Mouse (Mus musculus): Measurements from ENCODE around the gene Krtap31-1.
"Not testable (repeated sequence)": the region's sequence is repeated elsewhere in the genome, so short reads cannot be mapped to it uniquely, and the experiment has no call there.

Gene Krtap31-1

GRCm38 (mm10) chr11:99907620-99908019 is at the start of gene Krtap31-1:
Gene Krtap31-1 (plus strand): TSS chr11:99907920.
- no peak for DNase-seq (ENCODE audit: low spot score)

DNA sequence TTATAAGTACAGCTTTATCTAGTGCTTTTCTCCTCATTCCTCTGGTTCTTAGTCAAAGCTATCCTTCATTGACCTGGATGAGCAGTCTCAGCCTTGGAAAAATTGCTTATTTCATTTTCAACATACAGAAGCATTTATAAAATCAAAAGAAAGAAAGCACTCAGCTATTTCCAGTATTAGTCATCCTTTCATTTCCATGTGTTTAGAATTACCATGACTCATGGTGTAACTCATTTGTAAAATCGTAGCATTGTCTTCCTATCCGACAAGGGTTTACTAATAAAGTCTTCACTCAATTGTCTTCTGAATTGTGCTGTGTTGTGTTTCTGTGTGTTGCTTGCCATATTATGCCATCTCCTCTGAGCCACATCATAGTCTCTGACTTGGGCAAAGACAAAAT is 49.0 kb upstream of the Krtap31-1 start:
- no peak for DNase-seq (ENCODE audit: low spot score)

DNA sequence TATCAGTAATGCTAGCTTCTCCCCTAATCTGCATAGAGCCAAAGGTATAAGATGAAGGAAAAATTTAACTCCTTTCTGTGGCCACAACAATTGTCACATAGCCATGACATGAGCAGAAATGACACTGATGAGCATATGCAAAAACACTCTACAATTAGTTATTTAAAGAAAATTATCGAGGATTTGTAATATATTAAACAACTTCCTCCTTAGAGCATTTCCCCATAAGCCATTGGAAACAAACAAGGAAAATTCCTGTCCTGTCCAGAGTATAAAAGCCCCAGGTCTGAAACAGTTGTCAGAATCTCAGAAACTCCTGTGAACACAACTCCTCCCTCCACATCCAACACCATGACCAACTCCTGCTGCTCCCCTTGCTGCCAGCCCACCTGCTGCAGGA is 43.5 kb upstream of the Krtap31-1 start, which contains the start of gene Gm11559:
TSS of gene Gm11559 (plus strand) at position 301 of the 400 bp plus-strand sequence.
- not testable (repeated sequence) for DNase-seq (ENCODE audit: low spot score)

GRCm38 (mm10) chr11:99873089-99873488 is 34.6 kb upstream of the Krtap31-1 start, which contains the start of gene Krtap9-1:
Gene Krtap9-1 (plus strand): TSS chr11:99873389.
- DNase-seq (ENCODE audit: low spot score): not testable (repeated sequence)

DNA sequence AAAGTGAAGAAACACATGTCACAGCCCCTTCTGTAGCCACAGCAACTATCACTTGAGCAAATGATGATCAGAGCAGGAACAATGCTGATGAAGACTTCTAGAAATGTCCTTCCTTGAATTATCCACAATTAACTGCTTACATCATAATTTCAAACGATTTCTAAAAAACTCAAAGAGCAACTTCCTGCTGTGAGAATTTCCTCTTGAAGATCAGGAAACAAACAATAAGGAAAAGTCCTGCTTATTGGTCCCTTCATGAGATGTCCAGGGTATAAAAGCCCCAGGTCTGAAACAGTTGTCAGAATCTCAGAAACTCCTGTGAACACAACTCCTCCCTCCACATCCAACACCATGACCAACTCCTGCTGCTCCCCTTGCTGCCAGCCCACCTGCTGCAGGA is 28.8 kb upstream of the Krtap31-1 start, which contains the start of gene Gm11567:
TSS of gene Gm11567 (plus strand) at position 301 of the 400 bp plus-strand sequence.
- DNase-seq (ENCODE audit: low spot score): not testable (repeated sequence)

GRCm38 (mm10) chr11:99914451-99914850 is 6.7 kb downstream of the Krtap31-1 start, which contains the start of gene Gm11565:
Gene Gm11565 (plus strand): TSS chr11:99914751.
- DNase-seq (ENCODE audit: low spot score): no peak

DNA sequence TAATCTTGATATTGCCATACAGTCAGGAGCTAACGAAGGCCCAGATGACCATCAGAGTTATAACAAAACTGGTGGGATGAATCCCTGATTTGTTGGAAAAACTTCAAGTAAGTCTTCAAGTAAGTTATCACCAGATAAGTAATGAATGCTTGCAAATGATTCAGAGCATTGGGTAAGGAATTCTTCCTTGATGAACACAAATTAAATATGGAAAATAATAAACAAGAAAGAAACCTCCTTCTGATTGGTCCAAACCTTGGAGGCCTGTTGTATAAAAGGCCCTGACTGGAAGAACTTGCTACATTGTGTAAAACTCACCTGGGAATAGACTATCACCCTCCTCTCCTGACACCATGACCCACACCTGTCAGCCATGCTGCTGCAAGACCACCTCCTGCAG is 28.3 kb downstream of the Krtap31-1 start, which contains the start of gene Krtap31-2:
TSS of gene Krtap31-2 (plus strand) at position 301 of the 400 bp plus-strand sequence.
- DNase-seq (ENCODE audit: low spot score): no peak

- no peak for DNase-seq (ENCODE audit: low spot score)
Measured at GRCm38 (mm10) chr11:99937751-99938264, 30.1 kb downstream of the Krtap31-1 start.

DNA sequence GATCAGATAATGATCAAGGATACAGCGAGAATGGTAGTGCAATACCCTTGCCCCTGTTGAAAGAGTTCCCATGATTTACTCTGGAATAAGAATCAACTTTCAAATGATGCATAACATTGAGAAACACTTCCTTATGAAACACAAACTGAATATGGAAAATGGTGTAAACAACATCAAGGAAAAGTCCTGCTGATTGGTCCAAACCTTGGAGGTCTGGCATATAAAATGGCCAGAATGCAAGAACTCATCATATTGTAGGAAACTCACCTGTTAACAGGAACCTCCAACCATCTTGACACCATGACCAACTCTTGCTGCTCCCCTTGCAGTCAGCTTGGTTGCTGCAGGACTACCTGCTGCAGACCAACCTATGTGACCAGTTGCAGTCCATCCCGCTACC is 40.5 kb downstream of the Krtap31-1 start, which contains the start of gene Krtap9-5:
TSS of gene Krtap9-5 (plus strand) at position 301 of the 400 bp plus-strand sequence.
- DNase-seq (ENCODE audit: low spot score): no peak
